Mouse (Mus musculus): ENCODE measurements around the gene Oprl1.

The Oprl1 gene

DNA sequence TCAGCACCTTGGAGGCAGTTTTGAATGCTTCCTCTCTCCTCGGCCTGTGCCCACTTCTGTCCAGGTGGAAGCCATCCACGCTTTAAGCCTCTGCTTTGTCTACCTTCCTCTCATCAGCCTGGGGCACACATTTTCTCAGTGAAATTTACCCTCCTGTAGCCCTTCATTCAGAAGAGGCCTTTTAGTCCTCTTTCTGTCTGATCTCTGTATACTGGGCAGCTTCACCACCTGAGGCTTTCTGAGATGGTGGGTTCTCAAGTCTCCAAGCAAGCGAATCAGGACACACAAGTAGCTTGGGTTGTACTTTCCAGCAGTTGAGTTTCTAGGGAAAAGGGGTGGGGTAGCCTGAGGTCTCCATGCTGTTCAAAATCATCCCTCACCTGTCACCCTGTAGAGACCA is 22.5 kb upstream of the Oprl1 start:
- DNase-seq (ENCODE audit: low spot score): no peak

DNA sequence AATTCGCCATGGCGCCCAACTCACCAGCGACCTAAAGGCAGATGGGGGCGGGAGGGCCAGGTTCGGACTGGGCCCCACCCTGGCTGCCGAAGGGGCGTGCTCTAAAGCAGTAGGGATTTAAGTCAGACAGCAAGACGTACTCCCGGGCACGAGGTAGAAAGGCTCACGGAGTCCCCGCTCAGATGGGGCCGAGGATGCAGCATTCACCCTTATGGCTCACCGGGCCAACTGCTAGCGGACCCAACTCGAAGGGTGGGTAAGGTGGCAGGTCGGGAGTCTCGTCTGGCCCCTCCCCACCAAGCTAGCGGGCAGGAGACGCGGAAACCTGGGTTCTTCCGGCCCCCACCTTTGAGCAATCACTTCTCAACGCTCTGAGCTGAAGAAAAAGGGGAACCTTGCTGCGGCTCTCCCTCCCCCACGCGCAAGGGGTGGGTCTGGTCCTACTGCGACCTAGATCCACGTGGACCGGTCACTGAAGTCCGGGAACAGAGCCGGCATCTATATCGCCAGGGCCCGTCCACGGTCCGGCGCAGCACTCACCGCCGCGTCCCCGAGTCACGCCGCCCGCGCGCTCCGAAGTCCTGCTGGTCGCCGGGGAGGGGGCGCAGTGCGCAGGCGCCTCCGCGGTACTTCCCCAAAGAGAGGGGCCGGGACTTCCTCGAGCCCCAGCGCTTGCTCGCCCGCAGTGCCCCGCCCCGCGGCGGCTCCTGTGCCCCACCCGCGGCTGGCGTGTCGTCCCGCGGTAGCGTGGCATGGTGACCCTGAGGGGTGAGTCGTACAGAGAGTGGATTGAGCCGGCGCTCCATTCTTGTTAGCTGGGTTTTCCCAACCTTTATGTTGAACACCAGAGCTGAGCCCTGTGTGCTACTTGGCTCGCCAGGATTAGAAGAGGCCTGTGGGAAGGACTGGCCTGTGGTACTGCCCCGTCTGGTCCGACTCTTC is 21.2 kb upstream of the Oprl1 start, which contains the start of gene Rgs19:
Rgs19 (minus strand) TSS at position 639 of the 942 bp plus-strand sequence.
- DNase-seq (ENCODE audit: low spot score): peak; percentile 84

DNA sequence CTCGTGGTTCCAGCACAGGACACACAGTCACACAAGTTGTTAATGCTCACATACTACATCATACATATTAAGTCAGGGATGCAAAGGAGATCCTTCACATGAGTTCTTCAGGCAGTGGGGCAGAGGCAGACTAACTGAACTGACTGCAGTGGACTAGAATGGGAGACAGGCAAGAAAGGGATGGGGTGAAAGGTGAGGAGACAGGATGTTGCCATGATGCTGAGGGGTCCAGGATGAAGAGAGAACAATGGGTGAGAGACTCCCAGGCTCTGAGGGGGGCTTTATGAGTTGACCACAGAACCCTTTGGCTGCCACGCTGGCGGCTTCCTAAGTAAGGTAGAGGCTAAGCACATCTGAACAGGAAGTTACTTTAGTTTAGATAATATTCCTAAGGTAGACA is 20.2 kb upstream of the Oprl1 start:
- DNase-seq (ENCODE audit: low spot score): no peak

DNA sequence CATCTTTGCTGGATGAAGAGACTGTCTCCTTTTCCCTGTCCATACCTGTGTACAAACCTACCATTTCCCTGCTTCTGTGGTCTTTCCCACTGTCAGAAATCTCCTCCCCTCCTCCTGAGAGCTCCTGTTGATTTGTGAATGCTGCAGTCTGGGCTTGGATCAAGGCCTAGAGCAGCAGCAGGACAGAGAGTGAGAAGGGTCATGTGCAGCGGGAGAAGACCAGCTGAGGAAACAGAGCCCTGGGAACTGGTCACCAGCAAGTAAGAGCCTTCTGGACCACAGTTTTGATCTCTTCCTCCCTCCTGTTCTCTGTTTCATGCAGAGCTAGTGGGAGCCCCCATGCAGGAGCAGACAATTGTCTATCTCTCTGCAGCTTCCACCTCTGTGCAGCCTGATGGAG is 19.0 kb upstream of the Oprl1 start:
- DNase-seq (ENCODE audit: low spot score): peak; percentile 52

DNA sequence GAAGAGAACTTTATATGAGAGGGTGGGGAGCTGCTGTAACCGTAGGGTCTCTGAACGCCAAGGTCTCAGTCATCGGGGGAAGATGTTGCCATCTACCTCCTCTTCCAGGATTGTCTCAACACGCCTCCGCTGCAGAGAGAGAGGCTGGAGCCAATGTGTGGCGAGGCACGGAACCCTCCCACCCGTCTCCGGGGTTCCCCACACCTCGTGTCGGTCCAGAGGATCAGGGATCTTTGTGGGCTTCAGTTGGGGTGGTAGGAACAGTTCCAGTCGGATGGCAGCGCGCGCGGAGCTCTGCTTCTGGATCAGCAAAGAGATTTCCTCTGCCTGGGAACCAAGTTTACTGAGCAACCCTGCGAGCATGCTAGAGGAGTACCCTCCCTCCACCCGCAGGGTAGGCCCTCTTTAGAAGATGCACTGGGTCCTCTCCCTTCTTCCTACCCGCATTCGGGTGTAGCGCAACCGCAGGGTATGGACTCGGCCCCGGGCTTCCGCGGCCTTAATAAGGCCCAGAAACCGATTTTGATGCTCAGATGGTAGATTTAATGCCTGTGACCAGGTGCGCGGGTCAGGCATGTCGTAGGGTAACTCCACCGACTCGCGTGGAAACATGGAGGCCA is 17.9 kb upstream of the Oprl1 start:
- DNase-seq (ENCODE audit: low spot score): no peak

DNA sequence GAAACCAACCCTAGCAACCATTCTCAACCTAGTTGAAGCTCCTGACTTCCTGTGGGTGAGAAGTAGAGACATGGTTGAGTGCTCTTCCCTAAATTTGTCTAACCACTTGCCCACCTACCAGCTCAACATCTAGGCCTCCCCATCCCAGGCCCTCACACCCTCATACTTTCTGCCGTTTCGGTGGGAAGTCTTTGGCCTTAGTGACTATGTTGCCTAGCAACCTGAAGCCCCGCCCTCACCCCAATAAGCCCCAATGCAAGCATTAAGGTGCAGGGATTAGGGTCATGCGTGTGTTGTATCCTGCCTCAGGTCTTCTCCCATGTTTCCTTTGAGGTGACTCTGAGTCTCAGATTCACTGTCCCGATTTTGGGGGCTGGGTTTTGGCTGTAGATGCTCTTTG is 16.6 kb upstream of the Oprl1 start, which contains the start of gene Lkaaear1:
Lkaaear1 (minus strand) TSS at position 202 of the 400 bp plus-strand sequence.
- no peak for DNase-seq (ENCODE audit: low spot score)

DNA sequence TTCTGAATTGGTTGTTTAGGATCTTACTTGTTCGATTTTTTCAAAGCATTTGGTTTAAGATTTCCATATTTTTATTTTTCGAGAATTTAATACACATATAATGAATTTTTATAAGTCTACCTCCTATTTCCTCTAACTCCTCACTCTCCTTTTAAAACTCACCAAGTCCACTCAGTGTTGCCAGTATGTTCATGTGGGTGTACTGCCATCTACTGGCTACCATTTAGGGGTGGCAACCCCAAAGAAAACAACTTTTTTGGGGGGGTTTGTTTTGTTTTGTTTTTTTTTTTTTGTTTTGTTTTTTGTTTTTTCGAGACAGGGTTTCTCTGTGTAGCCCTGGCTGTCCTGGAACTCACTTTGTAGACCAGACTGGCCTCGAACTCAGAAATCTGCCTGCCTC is 8.1 kb upstream of the Oprl1 start:
- peak; percentile 56 for DNase-seq (ENCODE audit: low spot score)

DNA sequence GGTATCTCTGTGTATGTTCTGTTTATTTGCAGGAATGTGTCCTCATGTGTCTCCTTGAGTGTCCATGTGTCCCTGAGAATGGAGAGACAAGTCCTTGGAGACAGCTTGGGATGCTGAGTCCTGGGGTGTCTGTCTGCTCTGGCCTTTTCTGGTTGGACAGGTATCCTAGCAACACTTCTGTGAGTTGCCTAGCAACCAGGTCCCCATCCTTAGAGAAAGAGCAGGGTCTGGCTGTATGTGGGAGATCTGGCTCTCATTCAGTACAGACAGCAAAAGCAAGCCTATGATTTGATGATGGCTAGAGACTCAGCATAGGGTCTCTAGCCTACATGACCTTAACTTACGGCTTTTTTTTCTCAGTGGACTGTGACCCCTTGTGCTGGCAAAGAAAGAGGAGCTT is 1.1 kb upstream of the Oprl1 start:
- no peak for DNase-seq (ENCODE audit: low spot score)

DNA sequence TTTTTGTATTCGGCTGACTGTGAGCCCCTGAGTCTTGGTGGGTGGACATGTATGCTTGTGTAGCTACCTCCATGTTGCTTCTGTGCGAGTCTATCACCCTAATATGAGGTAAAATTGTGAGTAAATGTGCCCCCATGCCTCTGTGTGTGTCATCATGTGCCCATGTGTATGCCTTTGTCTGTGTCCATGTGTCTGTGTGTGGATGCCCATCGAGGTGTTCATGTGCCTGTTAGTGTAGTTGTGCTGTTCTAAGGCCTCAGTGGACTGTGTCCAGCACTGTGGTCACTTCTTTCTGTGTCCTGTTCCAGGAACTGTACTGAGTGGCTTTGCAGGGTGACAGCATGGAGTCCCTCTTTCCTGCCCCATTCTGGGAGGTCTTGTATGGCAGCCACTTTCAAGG is 566 bp downstream of the Oprl1 start:
- no peak for DNase-seq (ENCODE audit: low spot score)

DNA sequence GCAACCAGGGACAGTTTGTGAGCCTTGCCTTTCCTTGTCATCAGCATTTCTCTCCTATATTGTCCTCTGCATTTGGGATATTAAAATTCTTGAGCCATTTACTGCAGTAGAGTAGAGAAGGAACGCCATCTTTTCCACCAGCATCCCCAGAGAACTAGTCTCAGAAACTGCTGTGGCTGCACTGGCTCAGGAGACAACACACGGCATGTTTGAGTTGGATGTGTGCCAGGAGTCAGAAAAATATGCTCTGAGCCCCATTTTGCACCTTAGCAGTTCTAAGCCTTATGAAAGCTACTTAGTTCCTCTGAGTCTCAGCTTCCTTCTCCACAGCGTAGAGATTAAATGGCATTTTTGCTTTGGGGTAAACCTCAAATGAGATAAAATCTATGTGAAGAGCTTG is 2.2 kb downstream of the Oprl1 start:
- no peak for DNase-seq (ENCODE audit: low spot score)

DNA sequence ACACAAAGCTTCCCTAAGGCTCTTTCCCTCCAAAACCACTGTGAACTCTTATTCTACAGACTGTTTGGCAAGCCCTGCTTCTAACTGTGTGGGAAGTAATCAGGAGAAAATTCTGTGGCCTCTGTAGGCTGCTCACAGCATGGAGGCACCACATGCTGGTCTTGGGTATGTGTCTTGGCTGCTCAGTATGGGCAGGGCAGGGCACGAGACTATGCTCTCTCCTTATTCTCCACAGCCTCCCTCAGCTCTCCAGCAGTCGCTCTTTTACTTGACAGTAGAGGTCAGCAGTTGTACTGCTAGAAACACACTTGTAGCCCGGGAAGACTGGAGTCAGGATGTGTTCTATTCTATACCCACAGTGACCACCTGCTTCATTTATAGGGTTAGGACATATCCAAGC is 5.2 kb downstream of the Oprl1 start:
- DNase-seq (ENCODE audit: low spot score): peak; percentile 30

DNA sequence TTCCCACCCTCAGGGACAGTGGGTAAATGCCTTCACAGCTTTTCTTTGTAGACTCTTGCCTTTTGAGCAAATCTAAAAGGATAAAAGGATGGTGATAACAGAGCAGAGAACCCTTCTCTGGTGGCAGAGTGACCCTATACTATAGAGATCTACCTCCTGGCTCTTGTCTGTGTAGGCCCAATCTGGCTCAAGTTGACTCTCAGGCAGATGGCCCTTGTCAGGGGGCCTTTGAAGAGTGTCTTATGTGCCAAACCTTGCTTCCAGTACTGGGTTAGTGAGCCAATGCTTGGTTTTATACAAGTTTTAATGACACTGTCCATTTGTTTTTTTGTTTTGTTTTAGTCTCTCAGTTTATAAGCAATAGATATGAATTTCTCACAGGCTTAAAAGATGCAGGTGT is 6.4 kb downstream of the Oprl1 start:
- no peak for DNase-seq (ENCODE audit: low spot score)

DNA sequence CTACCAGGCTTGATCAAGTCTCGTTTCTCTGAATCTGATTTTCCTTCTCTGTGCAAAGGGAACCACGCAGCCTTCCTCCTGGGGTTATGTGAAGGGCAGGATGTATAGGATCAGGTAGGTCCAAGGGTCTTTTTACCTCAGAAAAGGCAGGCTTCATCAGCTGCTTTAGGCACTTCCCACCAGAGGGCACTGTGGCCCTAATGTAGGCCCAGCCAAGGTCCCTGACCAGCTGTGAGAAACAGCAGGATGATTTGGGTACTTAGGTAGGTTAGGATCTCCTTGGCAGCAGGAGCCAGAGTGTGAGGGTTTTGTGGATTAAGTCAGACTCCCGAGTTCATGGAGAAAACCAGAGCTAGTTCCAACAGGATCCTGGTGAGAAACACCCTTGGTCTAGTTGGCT is 7.4 kb downstream of the Oprl1 start:
- peak; percentile 80 for DNase-seq (ENCODE audit: low spot score)

DNA sequence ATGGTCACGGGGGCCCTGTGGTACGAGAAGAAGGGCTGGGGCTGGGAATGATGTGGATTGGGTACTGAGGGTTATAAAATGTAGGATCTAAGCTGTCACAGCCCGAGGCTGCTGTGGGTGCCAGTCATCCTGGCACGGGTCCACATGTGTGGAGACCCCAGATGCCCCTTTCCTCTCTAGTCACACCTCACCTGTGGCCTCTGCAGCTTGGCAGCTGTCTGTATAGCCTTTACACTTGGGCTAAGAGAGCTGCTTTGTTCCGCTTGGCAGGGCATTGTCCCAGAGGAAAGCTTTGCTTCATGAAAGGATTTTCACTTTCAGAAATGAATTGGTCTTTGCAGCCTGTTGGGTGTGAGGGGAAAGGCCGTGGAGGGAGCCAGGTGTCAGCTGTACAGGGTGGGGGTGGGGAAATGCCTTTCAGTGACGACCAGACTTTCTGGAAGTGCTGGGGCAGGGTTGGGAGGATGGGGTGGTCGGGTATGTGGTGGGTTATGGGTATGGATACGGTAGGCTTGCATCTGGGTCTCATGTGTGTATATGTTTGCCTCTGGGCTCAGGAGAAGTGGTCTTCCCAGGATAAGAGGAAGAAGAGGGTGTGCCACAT is 12.9 kb downstream of the Oprl1 start:
- peak; percentile 48 for DNase-seq (ENCODE audit: low spot score)

DNA sequence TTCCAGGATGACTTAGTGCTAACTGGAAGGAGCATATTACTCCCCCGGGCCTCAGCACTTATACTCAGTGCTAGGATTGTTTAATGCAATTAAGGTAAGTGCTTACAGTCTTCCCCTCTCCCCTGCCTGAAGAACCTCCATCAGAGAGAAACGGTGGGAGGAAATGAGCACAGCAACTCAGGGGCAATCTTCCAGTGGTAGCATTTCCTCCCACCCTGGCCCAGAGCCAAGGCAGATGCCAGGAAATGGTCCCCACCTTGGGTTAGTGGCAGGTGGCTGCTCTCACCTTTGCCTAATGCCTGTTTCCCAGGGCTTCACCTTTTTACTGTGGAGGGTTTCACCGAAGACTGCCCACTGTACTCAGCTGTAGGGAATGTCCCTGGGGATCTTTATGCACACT is 15.2 kb downstream of the Oprl1 start:
- no peak for DNase-seq (ENCODE audit: low spot score)

DNA sequence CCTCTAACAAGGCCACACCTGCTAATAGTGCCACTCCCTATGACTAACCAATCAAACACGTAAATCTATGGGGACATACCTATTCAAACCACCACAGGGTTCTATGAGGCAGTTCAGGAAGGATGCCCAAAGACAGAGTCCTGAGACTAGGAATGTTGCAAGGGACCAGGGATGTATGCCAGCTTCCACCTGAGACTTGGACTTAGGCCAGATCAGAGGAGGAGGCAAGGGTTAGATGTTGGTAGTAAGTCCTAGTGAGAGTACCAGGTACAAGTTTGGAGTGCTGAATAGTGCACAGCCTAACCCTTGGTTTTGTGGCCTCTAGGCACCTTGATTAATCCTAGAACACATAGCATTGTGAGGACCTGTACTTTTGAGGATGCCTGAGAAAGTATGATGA is 37.8 kb downstream of the Oprl1 start:
- no peak for DNase-seq (ENCODE audit: low spot score)

DNA sequence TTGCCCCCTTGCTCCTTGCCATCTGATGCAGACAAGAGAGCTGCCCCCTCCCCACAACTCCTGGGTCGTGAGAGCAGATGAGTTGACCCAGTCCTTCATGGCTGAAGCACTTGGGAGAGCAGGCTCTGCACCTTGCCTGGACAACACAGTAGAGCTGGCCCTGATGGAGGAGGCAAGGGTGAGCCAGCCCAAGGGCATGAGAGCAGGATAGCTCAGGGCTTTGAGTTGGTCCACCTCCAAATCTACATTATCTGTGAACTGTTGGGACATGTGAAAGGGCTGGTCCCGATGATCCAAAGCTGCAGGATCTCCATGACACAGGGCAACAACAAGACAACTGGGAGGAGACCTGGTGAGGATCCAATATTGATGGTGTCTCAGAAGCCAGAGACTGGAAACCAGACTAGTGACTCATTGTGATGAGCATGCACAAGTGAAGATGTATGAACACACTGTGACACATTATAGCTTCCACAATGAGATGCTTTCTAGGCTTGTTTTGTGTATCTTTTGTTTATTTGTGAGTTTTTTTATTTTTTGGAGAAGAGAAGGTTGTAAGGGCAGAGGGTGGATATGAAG is 43.4 kb downstream of the Oprl1 start:
- no peak for DNase-seq (ENCODE audit: low spot score)

DNA sequence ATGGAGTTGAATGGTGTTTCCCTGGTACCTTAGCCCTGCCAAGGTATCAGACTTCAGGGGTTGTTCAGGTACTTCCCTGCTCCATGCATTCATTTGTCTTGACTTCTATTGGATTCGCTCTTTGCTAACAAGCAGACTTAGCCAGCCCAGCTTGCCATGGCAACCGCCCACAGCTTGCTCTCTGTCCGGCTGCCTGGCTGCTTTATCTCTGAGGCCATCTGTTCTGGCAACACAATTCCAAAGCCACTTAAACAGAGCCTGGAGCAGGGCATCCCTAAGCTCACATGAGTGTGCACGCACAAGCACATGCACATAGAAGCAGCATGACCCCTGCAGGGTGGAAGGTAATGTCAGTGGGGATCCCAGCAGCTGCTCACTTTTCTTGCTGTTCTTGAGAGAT is 44.2 kb downstream of the Oprl1 start:
- peak; percentile 21 for DNase-seq (ENCODE audit: low spot score)

DNA sequence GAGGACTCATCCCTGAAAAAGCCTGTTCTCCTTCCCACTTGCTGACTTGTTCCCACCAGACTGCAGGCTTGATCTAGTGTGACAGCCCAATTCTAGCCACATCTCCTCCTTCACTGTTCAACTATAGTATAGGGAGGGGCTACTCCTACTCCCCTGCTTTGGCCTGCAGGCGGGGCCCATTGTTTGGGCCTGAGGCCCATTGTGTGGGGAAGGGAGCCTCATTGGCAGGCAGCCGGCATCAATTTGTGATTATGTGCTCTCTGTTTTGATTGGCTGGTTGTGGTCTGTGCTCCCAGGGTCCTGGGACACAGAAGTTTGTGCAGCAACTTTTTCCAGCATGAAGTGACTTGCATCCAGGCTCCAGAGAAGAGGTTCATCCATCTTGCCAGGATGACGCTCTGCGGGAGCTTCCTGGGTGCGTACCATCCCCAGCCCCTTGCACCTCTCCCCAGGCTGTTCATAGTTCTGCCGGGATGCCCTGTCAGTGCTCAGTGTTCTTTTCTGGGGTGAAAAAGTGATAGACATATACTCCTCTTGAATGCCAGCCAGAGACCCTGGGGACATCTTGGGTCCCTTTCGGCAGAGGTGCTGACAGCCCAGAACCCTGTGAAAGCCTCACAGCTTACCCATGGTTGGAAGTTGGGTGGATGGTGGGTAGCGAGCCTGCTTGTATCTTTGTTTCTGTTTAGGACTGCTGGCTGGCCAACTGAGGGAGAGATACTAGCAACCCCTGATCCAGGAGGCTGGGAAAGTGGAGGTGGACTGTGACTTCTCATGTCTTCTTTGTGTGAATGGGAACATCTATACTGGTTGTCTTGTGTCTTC is 48.4 kb downstream of the Oprl1 start, which contains the start of gene Myt1:
Myt1 (plus strand) TSS at position 327 of the 825 bp plus-strand sequence.
- no peak for DNase-seq (ENCODE audit: low spot score)

DNA sequence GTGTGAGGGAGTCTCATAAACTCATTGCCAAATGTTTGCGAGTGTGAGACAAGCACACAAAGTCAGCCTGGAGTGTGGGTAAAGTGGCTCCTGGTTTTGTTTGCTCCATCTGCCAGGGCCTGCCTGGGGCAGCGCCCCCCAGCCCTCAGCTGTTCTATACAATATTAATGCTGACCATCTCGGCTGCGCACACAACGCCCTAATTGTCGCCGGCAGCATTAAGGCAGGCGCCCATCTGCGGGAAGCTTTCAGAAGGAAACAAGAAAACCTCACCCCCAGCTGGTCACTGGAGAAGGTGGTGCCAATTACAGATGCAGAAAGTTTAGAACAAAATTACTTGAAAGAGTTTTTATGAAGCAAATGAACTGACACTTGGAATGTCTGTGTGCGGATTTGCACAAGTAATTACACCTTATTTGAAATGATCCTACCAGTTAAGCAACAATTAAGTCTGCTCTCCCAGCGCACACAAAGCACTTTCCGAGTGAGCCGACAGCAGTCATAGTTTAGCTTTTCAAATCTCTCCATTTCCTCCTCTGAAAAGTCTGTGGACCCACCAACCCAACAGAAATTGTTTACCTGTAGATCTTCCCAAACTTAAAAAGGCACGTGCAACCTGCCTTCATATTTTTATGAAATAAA is 49.2 kb downstream of the Oprl1 start:
- no peak for DNase-seq (ENCODE audit: low spot score)

DNA sequence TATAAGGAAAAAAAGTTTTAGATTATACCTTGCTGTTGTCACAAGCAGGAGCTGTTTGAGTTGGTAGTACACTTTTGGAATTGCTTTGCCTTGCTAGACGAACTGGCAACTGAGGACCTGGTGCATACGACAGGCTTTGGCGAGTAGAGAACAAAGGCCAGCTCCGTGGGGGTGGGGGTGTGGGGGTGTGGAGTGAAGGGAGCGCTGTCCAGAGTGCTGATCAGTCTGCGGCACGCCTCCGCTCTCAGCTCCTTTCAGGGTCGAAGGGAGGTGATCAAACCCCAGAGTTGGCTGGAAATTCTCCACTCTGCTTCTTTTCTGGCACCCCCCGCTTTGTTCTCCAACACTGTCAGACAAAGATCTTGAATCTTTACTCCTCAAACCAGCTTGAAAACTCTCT is 49.8 kb downstream of the Oprl1 start:
- DNase-seq (ENCODE audit: low spot score): peak; percentile 56
